Mouse (Mus musculus) stomach, postnatal 0 days (tissue): ENCODE data around the gene Mt4.
A peak's percentile ranks its signal among the peaks of the same experiment; 100 is the strongest.

ENCODE experiments used
- CTCF ChIP-seq: IDR thresholded peaks from 2 replicates; pipeline ENCODE4 v1.5.1; 2016; ENCODE audit warnings: antibody characterized with exemption, low read depth, mild to moderate bottlenecking, moderate library complexity
- EP300 ChIP-seq: optimal IDR thresholded peaks from 2 replicates; pipeline ENCODE3; 2016; ENCODE audit warnings: antibody characterized with exemption

DNA sequence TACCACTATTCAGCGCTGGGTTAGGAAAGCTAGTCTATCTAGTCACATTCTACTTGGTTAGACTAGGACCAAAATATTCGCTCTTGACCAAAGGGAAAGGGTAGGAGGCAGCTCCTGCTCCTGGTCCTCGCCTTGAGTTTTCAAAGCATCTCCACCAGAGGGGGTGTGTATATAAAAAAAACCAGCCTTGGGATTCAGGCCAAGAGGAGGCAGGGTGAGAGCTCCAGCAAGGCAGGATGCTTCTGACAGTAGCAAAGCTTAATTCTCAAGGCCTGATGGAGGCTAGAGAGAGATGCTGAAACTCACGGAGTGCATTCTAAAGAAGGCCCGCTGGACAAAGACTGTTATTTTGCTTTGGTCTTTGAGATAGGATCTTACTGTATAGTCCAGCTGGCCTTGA, 32.9 kb upstream of the Mt4 start:
- peak; percentile 54 for TF ChIP-seq CTCF
- no peak for TF ChIP-seq EP300
